Mouse (Mus musculus) E14TG2a.4 (cell line): Measurements from ENCODE around the gene Nckap5l.
"Not testable (repeated sequence)": the region's sequence is repeated elsewhere in the genome, so short reads cannot be mapped to it uniquely, and the experiment has no call there.

ENCODE experiments used
- H3K27me3 ChIP-seq: 2 replicates; pipeline ENCODE4 v1.6.1; 2014; ENCODE audit warnings: low read length, control low read depth; ENCODE audit not compliant: insufficient read depth
- H3K36me3 ChIP-seq: 2 replicates; pipeline ENCODE4 v1.6.1; 2014; ENCODE audit warnings: low read length, control low read depth; ENCODE audit not compliant: insufficient read depth
- H3K4me1 ChIP-seq: replicated peaks from 2 replicates; pipeline ENCODE4 v1.6.1; 2014; ENCODE audit warnings: low read depth, low read length, control low read depth
- H3K4me3 ChIP-seq: replicated peaks from 2 replicates; pipeline ENCODE4 v1.5.1; 2014; ENCODE audit warnings: mild to moderate bottlenecking, low read length
- H3K9me3 ChIP-seq: 2 replicates; pipeline ENCODE4 v1.6.1; 2014; ENCODE audit warnings: low read length, control low read depth
- CTCF ChIP-seq: conservative IDR thresholded peaks from 2 replicates; pipeline ENCODE4 v1.5.1; 2014; ENCODE audit warnings: low read length
- NANOG ChIP-seq: IDR thresholded peaks from 2 replicates; pipeline ENCODE4 v1.6.1; 2014; ENCODE audit warnings: borderline replicate concordance, low read length, mixed read lengths
- POU5F1 ChIP-seq: IDR thresholded peaks from 2 replicates; pipeline ENCODE4 v1.6.1; 2014; ENCODE audit warnings: low read length, borderline replicate concordance

The Nckap5l gene

DNA sequence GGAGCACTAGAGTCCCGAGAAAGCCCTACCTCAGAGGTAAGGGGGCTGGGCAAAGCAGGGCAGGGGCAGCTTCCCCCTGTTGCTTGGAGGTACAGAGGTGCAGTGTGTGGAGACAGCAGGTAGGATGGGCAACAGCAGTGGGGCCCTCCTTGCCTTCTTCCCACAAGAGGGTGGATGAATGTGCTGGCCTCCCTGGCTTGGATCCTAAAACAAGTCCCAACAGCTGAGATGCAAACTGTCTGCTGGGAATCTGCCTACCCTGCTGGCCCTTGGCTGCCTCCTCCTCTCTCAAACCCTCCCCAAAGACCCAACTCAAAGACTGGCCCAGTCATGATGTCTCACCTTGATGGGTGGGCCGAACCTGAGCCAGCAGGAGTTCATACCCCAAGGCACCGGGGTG is 2.1 kb downstream of the Nckap5l start:
- H3K9me3 ChIP-seq: no peaks in the 10 kb centered on the region
- peaks cover 66% of the 10 kb centered on the region for H3K4me1 ChIP-seq
- H3K36me3 ChIP-seq: peaks cover 28% of the 10 kb centered on the region
- TF ChIP-seq POU5F1 (no peak), NANOG (no peak), CTCF (no peak)
- no peak overlapping the region for H3K4me3 ChIP-seq
- H3K27me3 ChIP-seq: no peaks in the 10 kb centered on the region

DNA sequence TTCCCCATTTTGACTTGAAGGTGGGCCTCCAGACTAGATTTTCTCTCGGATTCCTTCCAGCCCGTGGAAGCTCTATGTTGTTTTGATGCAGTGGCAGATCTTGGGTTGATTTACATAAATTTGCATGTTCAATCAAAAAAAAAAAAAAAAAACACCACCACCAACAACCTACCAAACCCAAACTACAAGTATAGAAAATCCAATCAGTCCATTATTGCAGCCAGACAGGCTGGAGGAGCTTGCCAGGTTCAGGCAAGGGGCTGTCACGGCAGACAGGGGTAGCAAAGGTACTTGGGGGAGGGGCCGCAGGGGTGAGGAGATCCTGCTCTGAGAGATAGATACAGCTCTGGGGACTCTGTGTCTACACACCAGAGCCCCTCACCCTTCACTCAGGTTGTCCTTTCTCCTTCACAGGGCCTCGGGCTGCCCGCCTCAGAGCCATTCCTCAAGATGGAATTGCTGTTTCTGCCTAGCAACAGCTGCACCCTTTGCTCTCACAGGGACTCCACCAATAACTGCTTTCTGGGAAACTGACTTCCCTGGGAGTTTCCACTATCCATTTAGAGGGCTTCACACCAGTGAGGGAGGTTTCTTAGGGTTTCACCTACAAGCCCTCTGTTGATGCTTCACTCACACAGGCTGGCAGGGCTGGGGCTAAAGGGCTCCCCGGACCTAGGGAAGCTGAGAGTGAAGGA is 2.8 kb downstream of the Nckap5l start:
- TF ChIP-seq NANOG: no peak
- no peak for TF ChIP-seq CTCF
- TF ChIP-seq POU5F1: no peak
- peaks cover 33% of the 10 kb centered on the region for H3K36me3 ChIP-seq
- H3K27me3 ChIP-seq: no peaks in the 10 kb centered on the region
- H3K4me3 ChIP-seq: no peak overlapping the region
- peaks cover 64% of the 10 kb centered on the region for H3K4me1 ChIP-seq
- no peaks in the 10 kb centered on the region for H3K9me3 ChIP-seq

DNA sequence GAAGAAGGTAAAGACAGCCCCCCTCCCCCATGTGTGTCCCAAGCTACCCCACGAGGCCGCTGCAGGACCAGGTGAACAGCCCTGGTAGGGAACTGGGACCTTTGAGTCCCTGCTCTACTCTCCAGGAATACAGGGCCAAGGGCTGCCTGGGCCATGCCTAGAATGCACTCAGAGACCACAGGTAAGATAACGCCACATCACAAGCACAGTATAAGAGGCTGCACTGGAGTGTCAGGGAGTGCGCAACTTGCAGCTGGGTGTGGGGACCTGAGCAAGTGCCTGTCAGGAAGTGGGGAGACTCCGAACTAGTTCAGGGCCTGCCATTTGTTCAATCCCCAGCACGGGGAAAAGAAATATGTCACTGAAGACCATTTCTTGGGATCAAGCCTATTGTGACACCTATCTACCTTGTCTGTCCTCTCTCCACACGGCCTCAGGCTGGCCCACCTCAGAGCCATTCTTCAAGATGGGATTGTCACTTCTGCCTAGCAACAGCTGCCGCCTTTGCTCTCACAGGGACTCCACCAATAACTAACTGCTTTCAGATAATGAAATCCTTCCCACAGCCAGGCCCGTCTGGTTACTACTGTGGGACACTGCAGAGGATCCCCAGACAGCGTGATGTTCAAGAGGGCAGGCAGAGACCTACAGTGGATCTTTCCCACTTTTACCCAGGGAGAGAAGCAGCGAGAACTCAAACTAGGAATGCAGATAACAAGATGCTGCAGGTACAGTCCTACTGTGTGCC is 4.2 kb downstream of the Nckap5l start:
- TF ChIP-seq NANOG (no peak), POU5F1 (no peak), CTCF (no peak)
- no peak overlapping the region for H3K4me3 ChIP-seq
- no peaks in the 10 kb centered on the region for H3K27me3 ChIP-seq
- peaks cover 41% of the 10 kb centered on the region for H3K36me3 ChIP-seq
- H3K9me3 ChIP-seq: no peaks in the 10 kb centered on the region
- H3K4me1 ChIP-seq: peaks cover 70% of the 10 kb centered on the region

DNA sequence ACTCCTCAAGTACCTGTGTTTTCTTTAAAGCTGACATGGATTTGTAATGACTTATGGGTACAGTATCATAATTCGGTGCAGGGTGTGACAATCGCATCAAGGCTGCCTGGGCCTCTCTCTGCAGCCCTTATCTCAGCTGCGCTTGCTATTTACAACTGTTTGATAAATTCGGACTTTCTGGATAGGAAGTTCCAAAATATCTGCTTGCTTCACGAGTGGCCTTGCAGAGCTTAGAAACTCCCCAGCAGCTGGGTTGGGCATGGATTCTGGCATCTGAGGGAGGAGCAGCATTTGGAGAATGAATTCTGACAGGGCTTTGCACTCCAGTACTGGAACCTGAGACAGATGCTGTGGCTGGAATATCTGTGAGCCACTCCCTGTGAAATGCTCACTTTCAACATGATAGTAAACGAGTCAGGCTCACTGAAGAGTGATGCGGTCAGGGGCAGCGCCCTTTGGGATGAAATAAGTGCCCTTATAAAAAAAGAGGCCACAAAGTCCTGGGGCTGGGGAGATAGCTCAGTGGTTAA is 7.7 kb downstream of the Nckap5l start:
- Histone ChIP-seq H3K36me3 (peaks cover 46% of the 10 kb centered on the region), H3K9me3 (no peaks in the 10 kb centered on the region), H3K4me1 (peaks cover 50% of the 10 kb centered on the region), H3K27me3 (no peaks in the 10 kb centered on the region), H3K4me3 (no peak overlapping the region)
- TF ChIP-seq POU5F1: no peak
- TF ChIP-seq NANOG: no peak
- TF ChIP-seq CTCF: no peak

DNA sequence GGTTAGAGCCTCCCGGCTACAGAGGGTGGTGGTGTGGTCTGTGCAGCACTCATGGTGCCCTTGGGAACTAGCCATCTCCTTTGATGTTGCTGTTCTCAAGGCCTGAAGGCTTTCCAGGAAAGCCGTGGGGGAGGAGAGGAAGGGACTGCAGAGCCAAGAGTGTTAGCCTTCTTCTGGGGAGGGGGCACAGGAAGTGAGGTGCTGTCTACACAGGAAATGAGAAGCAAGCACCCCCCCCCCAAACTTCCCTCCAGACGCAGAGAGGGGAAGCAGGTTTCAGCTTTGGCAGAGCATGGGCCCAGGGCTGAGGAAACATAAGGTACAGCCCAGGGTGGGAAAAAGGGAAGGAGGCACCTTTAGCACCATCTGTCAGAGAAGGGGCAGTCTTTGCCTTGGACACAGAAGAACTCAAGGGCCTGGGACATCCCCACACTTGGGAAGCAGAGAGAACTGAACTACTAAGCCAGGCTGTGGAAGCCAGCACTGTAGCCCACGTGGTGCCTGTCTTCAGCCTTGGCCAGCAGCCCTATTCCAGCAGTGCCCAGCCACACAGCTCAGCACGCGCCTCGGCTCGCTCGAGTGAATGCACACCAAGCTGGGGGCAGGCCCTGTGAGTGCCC is 8.3 kb downstream of the Nckap5l start:
- H3K27me3 ChIP-seq: no peaks in the 10 kb centered on the region

DNA sequence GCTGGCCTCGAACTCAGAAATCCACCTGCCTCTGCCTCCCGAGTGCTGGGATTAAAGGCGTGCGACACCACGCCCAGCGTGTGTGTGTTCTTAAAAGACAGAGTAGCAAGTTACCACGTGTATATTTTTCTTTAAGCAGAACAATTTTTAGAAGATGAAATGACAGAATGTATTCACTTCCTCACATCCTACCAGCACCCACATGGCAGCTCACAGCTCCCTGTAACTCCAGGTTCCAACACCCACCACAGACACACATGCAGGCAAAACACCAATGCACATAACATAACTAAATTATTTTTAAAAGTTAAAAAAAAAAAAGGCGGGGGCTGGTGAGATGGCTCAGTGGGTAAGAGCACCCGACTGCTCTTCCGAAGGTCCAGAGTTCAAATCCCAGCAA is 11.4 kb downstream of the Nckap5l start:
- H3K27me3 ChIP-seq, H3K9me3 ChIP-seq, H3K4me3 ChIP-seq: not testable (repeated sequence)
- H3K4me1 ChIP-seq: peaks cover 23% of the 10 kb centered on the region
- H3K36me3 ChIP-seq: peaks cover 37% of the 10 kb centered on the region

More for the DNA sequence above, 8.3 kb downstream of the Nckap5l start:
- no peaks in the 10 kb centered on the region for H3K9me3 ChIP-seq
- no peak overlapping the region for H3K4me3 ChIP-seq
- H3K4me1 ChIP-seq: peaks cover 44% of the 10 kb centered on the region
- no peak for TF ChIP-seq CTCF
- TF ChIP-seq POU5F1: no peak
- no peak for TF ChIP-seq NANOG
- peaks cover 45% of the 10 kb centered on the region for H3K36me3 ChIP-seq

DNA sequence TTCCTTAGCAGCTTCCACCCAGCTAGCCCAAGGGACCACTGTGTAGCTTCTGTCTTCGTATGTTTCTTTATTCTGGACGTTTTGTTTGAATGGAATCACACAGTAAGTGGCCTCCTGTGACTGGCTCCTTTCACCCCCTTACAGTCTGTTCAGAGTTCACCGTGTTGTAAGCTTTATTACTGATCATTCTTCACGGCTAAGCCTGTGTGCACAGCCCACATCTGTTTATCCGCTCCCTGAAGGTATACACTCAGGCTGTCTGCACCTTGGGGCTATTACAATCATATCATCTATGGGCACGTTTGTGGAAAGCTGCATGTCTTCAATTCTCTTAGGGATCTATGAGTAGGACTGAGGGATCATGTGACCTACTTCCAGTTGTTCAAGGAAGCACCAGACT is 12.0 kb downstream of the Nckap5l start:
- Histone ChIP-seq H3K27me3 (no peaks in the 10 kb centered on the region), H3K9me3 (no peaks in the 10 kb centered on the region), H3K4me1 (peaks cover 29% of the 10 kb centered on the region), H3K4me3 (no peak overlapping the region), H3K36me3 (peaks cover 34% of the 10 kb centered on the region)
- no peak for TF ChIP-seq CTCF
- no peak for TF ChIP-seq POU5F1
- no peak for TF ChIP-seq NANOG

DNA sequence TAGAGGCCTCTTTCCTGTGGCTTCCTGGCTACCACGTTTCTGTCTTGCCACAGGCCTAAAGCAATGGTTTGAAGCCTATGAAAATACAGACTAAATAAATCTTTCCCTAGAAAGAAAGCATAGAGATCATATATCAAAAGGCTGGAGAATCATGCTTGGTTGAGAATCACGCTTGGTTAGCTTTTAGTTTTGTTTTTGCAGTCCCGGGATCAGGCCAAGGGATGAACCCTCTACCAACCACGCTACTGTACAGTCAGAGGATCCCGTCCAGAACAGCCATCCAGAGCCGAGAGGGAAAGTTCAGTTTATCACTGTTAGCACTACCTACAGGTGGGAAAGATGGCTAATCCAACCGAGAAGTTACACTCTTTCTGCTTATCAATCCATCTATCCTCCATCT is 15.2 kb downstream of the Nckap5l start:
- Histone ChIP-seq H3K4me3 (no peak overlapping the region), H3K9me3 (no peaks in the 10 kb centered on the region)
- TF ChIP-seq CTCF: no peak
- TF ChIP-seq POU5F1: no peak
- TF ChIP-seq NANOG: no peak

More for the DNA sequence above, 15.2 kb downstream of the Nckap5l start:
- H3K27me3 ChIP-seq: no peaks in the 10 kb centered on the region
- peaks cover 24% of the 10 kb centered on the region for H3K36me3 ChIP-seq
- H3K4me1 ChIP-seq: peaks cover 32% of the 10 kb centered on the region
